Mouse (Mus musculus) CD4-positive helper T cell, adult 2 months (primary cell): ENCODE measurements around the gene Camkmt.

ENCODE experiments used
- DNase-seq: peaks from one replicate; pipeline ENCODE4 v3.0.0-alpha.2; 2012; ENCODE audit warnings: low read depth, missing footprints, low spot score

The Camkmt gene

DNA sequence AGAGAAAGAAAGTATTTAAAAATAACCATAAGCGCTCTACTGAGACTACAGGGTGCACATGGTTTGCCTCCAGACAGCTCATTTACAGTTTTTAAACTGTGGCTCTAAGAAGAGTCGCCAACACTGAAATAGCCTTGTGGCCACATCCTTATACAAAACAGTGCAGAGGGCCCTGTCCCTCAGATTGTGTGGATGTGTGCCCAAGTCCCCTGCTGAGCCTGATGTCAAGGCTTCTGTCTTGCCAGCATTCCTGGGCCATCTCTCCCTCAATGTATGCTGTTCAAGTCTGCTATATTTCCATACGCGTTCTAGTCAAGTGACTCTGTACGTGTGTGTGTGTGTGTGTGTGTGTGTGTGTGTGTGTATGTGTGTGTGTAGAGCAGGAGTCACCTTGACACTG is 201.2 kb downstream of the Camkmt start:
- DNase-seq: no peak

DNA sequence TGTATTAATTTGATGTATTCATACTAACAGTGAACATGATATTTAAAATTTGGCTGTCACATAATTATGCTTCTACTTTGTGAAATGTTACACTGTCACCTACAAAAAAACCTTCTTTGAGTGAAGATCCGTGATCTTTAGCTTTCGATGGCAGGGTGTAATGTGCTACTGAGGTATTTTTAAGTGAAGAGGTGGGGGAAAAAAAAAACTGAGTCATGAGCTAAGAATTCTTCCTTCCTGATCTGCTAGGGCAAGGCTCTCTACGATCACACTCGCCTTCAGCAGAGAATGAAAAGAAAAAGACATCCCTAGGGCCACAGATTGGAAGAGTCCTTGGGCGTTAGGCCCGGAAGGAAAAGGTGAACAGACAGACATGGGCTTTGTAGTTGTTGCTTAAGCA is 201.9 kb downstream of the Camkmt start:
- DNase-seq: no peak

DNA sequence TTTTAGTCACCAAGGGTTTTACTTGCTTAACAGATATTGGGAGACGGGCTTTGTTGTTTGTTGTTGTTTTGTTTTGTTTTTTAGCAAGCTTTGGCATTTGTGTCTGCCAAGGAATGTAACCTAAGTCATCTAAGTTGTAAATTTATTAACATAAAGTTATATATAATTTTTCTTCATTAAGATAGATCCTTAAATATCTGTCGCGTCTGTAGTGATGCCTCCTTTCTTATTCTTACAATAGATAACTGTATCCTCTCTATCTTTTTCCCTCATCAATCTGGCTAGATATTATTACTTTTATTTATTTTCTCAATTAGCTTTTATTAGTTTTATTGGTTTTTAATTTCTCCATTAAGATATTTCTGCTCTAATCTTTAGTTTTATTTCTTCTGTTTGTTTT is 213.3 kb downstream of the Camkmt start:
- no peak for DNase-seq

GRCm38 (mm10) chr17:85308566-85308965 is 218.2 kb downstream of the Camkmt start:
- DNase-seq: no peak

DNA sequence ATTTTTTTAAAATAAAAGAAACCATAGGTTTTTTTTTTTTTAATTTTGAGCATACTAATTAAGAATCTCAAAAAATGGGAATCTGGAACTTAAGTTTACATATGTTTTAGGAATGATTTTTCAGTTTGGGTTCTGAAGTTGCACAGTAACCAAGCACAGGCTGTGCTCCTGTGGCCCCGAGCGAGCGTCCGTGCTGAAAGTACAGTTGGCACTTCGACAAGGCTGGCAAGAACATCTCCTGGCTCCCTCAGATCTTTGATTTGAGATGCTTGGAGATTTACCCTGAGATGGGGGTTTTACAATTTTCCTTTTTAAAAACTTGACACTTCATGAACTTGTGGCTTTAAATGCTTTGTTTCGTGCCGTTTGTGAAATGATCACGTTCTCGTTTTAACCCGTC is 218.7 kb downstream of the Camkmt start:
- DNase-seq: no peak

- no peak for DNase-seq
Measured at GRCm38 (mm10) chr17:85311348-85311747, 221.0 kb downstream of the Camkmt start.

- DNase-seq: no peak
Measured at GRCm38 (mm10) chr17:85318401-85318800, 228.0 kb downstream of the Camkmt start.

GRCm38 (mm10) chr17:85319779-85320300 is 229.5 kb downstream of the Camkmt start:
- DNase-seq: no peak

GRCm38 (mm10) chr17:85328901-85329300 is 238.5 kb downstream of the Camkmt start:
- no peak for DNase-seq

DNA sequence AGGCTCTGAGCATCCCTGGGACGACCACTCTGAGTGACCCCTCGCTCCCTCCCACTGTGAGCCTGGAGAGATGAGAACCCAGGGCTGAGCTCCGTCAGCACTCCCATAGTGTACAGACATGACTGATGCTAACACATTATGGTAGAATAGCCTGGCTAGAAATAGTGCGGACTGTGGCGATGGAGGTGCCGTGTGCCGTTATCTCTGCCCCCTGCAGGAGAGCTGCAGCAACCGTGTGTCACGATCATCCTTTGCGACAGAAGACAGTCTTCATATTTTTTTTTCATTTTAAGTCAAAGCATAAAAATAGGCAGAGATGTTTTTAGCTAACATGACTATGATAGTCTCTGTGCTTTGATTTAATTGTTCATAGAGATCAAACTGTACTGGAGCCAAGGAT is 245.1 kb downstream of the Camkmt start:
- no peak for DNase-seq

GRCm38 (mm10) chr17:85337666-85338065 is 247.3 kb downstream of the Camkmt start:
- no peak for DNase-seq

DNA sequence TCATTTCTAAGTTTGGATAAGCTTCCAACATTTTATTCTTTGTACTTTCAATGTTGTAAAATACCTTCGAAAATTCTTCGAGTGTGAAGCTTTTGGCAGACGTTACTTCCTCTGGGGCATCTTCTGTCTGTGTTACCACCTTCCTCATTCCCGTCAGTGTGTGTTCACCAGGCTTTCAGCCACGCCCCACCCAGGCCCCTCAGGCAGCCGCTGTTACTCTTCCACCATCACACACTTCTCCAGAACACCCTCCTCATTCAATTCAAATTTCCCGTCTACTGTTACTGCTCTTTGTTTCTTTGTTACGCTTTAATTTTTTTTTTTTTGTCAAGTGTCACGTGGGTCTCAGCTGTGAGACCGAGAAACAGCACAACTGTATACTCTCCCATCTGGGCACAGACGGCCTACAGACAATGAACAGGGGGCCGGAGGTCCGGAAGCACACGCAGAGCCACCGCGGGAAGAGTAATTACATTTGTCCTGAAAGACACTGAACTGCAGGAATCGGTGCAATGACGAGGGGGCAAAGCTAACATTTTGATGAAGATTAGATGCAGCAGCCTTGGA is 250.9 kb downstream of the Camkmt start:
- no peak for DNase-seq

GRCm38 (mm10) chr17:85342471-85342870 is 252.1 kb downstream of the Camkmt start:
- no peak for DNase-seq

DNA sequence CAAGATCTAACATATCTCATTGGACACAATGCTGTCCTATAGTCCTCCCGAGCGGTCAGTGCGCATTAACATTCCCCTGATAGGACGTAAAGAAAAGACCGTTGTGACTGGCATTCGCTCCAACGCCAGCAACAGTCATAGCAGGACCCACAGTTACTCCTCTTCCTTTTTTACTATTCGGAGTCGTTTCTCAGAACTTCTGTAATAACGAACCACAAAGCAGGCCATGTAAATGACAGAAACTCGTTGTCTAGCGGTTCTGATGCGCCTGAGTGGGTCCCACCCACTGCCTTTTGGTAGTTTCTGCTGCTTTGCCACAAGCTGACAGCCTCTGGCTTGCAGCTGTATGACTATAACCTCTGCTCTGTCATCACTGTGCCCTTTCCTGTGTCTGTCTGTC is 253.1 kb downstream of the Camkmt start:
- no peak for DNase-seq

DNA sequence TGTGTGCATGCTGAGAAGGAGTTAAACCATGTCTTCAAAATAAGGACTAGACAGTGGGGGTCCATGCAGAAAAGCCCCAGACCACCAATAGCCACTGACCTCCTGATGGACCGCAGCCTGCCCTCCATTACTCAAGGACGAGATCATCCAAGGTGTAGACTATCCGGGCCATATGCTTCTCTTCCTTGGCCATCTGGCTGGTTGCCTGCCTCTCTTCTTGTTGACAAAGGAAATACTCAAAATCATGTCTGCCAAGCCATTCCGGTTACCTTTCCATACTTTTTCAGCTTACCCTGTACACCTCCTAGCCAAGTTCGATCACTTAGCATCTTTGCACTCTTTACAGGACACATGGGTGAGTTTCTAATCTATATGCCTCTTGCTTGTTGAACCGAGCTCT is 256.3 kb downstream of the Camkmt start:
- no peak for DNase-seq

DNA sequence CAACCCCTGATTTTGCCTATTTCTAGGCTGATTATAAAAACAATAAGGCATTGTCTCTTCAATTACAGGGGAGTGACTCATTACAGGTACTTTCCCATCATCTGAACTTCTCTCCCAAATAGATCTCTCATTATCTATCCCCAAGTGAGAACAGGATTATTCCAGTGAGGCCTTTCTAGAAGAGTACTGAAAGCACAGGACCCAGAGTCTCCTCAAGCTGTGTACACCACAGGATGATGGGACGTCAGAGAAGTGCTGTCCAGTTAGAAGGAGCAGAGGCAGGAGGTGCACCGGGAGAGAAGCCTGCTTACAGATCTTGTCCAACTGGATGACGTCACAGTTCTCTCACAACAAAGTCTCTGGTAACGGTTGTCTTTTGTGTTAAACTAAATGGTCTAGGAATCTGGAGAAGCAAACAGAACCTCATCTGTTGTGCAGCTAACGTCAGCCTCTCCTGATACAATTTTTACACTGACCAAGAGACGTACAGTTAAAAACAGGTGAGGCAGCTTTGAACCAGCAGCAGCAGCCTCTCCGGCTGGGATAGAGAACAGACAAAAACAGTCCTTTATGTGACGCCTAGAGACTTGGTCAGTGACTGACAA is 259.1 kb downstream of the Camkmt start:
- DNase-seq: no peak

DNA sequence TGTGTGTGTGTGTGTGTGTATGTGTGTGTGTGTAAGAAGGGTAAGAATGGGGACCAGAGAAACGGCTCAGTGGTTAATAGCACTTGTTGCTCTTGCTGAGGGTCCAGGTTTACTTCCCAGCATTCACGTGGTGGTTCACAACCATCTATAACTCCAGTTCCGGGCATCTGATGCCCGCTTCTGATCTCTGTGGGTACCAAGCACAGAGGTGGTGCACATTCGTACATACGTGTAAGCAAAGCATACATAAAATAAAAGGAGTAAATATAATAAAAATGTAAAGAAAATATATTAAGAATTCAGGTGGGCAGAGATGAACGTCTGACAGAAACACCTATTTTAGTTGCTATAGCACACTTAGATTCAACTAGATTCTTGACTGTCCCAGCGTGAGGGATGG is 260.9 kb downstream of the Camkmt start:
- no peak for DNase-seq

DNA sequence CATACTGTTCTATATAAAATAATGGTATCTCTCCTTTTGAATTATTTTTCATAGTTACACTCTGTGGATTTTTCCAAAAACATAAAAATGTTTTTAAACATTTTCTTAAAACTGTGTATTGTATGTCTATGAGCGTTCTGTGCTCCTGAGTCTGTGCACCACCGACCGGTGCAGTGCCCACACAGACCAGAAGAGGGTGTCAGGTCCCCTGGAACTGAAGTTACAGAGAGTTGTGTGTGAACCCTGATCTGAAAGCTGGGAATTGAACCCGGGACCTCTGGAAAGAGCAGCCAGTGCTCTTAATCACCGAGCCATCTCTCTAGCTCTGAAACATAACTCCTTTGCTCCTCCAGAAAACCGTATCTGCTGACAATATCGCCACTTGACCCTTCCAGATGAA is 262.4 kb downstream of the Camkmt start:
- DNase-seq: no peak

DNA sequence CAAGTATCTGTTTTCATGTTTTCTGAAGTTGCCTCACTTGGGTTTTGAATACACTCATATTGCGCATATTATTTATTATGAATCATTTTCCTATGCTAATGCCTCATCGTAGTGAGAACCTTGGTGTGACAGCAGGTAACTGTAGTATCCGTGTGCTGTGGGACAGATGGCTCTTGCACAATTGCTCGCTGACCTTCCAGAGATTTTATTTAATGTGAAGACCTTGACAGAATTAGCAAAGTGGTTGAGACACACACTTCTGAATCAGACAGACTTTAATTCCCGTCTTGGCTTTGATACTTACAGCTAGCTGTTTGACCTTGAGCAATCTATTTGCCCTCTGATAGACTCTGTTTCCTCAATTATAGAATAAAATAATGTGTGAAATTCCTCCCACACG is 262.8 kb downstream of the Camkmt start:
- DNase-seq: no peak

DNA sequence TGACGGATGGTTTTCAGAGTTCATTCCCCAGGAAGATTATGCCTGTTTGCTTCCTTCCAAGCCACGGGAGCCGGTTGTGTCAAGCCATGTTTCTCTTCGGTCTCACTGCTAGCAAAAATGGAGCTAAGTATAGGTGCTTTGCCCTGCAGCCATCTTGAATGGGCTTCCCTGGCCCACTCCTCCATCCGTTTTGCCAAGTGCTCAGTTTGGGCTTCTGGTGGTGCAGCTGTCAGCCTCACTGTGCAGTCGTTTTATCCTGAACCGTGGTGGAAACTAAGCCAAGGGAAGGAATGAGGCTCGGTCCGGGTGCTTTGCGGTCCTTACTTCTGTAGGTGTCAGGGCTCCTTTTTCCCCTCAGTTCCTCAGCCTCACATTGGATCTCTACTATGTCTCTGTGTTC is 263.3 kb downstream of the Camkmt start:
- DNase-seq: no peak

- DNase-seq: no peak
Measured at GRCm38 (mm10) chr17:85355356-85355755, 265.0 kb downstream of the Camkmt start.

GRCm38 (mm10) chr17:85361006-85361405 is 270.7 kb downstream of the Camkmt start:
- DNase-seq: no peak

- no peak for DNase-seq
Measured at GRCm38 (mm10) chr17:85367319-85367718, 277.0 kb downstream of the Camkmt start.

DNA sequence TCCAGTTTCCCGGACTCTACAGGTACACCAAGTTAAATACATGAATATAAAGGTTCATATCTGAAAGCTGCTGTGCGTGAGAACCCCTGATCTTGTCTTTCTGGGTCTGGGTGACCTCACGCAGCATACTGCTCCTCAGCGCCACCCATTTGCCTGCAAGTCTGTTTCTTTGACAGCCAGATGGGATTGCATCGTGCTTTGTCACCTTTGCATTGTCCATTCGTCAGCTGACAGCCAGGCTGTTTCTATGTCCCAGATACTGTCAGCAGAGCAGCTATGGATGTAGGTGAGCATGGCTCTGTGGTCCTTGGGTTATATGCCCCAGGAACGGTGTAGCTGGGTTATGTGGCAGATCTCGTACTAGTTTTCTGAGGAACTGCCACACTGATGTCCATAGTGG is 278.4 kb downstream of the Camkmt start:
- no peak for DNase-seq
